Comparison of ENCODE assay signal across 9 mouse cellular contexts in the genomic region with DNA sequence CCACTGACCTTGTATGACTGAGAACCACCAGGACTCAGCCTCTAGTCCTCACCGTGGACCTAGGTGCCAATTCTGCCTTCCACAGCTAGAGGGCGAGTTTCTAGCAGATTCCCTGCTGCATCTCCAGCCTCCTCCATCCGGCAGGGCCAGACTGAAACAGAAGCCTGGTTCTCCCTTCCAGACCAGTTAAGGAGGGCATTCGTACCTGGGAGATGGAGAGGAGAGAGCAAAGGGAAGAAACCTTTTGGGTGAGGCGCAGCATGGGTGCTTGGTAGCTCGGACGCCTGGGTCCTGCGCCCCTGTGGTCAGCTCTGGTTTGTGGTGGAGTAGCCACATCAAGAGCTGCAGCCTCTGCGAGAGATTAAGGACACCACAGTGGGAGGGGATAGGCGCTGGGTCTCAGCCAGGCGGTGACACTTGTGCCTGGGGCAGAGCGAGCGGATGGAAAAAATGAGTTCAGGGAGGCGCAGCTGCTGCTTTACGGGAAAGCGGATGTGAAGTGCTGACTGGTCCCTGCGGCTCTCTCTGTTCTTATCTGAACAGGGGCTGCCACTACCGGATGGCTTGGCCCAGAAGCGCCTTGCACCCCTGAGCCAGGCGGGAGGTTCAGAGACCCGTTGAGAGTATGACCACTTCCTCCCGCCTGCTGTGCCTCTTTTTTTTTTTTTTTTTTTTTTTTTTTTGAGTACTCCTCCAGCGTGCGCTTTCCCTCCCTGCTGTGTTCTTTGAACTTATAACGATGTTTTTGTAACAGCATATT. TPM values are rescaled to one million over a fixed set of nuclear protein-coding genes. Genes with fewer than 3 reads are reported as not detected.
DNase-seq lines count a peak whose midpoint lies in the region; ATAC-seq lines count a peak whose summit lies in the region.
"Had no signal": no experiment of that assay in that cellular context is flagged by ENCODE, and none has a peak within 500 bp of the region (broad histone marks: within the 10 kb centered on the region; RNA-seq: fewer than 3 reads in every experiment).

No protein-coding gene starts in this region.

- H3K9me3 ChIP-seq in forebrain, embryonic 10.5 days, result no peaks in the 10 kb centered on the region
- no peaks in the 10 kb centered on the region for H3K9me3 ChIP-seq in heart, embryonic 15.5 days (replicated peaks)
- no peaks in the 10 kb centered on the region for H3K9me3 ChIP-seq in liver, embryonic 12.5 days (replicated peaks)

- peak overlapping the region; percentile 57 for H3K4me3 ChIP-seq in forebrain, embryonic 10.5 days
- peak overlapping the region; percentile 49 for H3K4me3 ChIP-seq in heart, embryonic 15.5 days
- peak overlapping the region; percentile 48 for H3K4me3 ChIP-seq in liver, embryonic 12.5 days

- H3K4me1 ChIP-seq in forebrain, embryonic 10.5 days, result peaks cover 10% of the 10 kb centered on the region
- H3K4me1 ChIP-seq in heart, embryonic 15.5 days (replicated peaks), result peaks cover 11% of the 10 kb centered on the region
- H3K4me1 ChIP-seq in liver, embryonic 12.5 days, result peaks cover 8% of the 10 kb centered on the region; the same call in 1 of the 2 replicates

- peak; percentile 90 for ATAC-seq in CD4-positive, CD25-positive, alpha-beta regulatory T cell, adult 4 months
- ATAC-seq in heart, embryonic 15.5 days (replicated peaks; ENCODE audit: insufficient number of reproducible peaks, insufficient read depth, low FRiP score, low read depth), result peak; percentile 91
- peak; percentile 72 for ATAC-seq in liver, embryonic 12.5 days

- H3K9ac ChIP-seq in heart, embryonic 15.5 days, result peak overlapping the region; percentile 44
- H3K9ac ChIP-seq in liver, embryonic 12.5 days, result no peak overlapping the region

- H3K27ac ChIP-seq in forebrain, embryonic 10.5 days, result peak overlapping the region; percentile 82
- H3K27ac ChIP-seq in heart, embryonic 15.5 days, result peak overlapping the region; percentile 91
- peak overlapping the region; percentile 25; the same call in 1 of the 2 replicates for H3K27ac ChIP-seq in liver, embryonic 12.5 days

- WGBS in forebrain, embryonic 10.5 days, result 2% methylated on average over 25 of the region's 25 CpGs
- WGBS in heart, embryonic 15.5 days, result 0% methylated on average over 25 of the region's 25 CpGs
- WGBS in liver, embryonic 12.5 days (ENCODE audit: insufficient replicate concordance), result 1% methylated on average over 25 of the region's 25 CpGs

- peaks cover 8% of the 10 kb centered on the region; the same call in 1 of the 2 replicates for H3K27me3 ChIP-seq in forebrain, embryonic 10.5 days (ENCODE audit: poor library complexity, severe bottlenecking)
- H3K27me3 ChIP-seq in heart, embryonic 15.5 days, result no peaks in the 10 kb centered on the region
- H3K27me3 ChIP-seq in liver, embryonic 12.5 days (replicated peaks), result no peaks in the 10 kb centered on the region
- no peaks in the 10 kb centered on the region for H3K27me3 ChIP-seq in splenic B cell, adult 2 months (ENCODE audit: control insufficient read depth, insufficient read depth, low read length, poor library complexity, severe bottlenecking)

- DNase-seq in c-Kit-positive CD71-negative TER-119-negative erythroid progenitor cells, embryonic 14.5 days (ENCODE audit: low read depth), result peak; percentile 74
- peak; percentile 82 for DNase-seq in forebrain, embryonic 10.5 days (ENCODE audit: extremely low spot score, low spot score)
- DNase-seq in kidney, postnatal 14 days, result peak; percentile 80
- DNase-seq in naive thymus-derived CD4-positive, alpha-beta T cell, adult 2 months (ENCODE audit: low read depth), result peak; percentile 94
- peak; percentile 77 for DNase-seq in splenic B cell, adult 2 months (ENCODE audit: low read depth, low spot score)

- no peaks in the 10 kb centered on the region for H3K36me3 ChIP-seq in forebrain, embryonic 10.5 days (replicated peaks)
- H3K36me3 ChIP-seq in heart, embryonic 15.5 days, result no peaks in the 10 kb centered on the region
- H3K36me3 ChIP-seq in liver, embryonic 12.5 days, result no peaks in the 10 kb centered on the region
- no peaks in the 10 kb centered on the region for H3K36me3 ChIP-seq in splenic B cell, adult 2 months (ENCODE audit: control insufficient read depth, insufficient read depth, low read length, poor library complexity, severe bottlenecking)

- H3K4me2 ChIP-seq in heart, embryonic 15.5 days, result peak overlapping the region; percentile 80
- H3K4me2 ChIP-seq in liver, embryonic 12.5 days, result peak overlapping the region; percentile 68

RNA-seq across cellular contexts. Expression of gene Neu4, which starts 14.9 kb away (rescaled TPM):
- not detected for polyA plus RNA-seq in CD4-positive, CD25-positive, alpha-beta regulatory T cell, adult 4 months (2017; shearing (Covaris generic))
- polyA plus RNA-seq in forebrain, embryonic 10.5 days (2016; fragmentation: Nextera tagmentation; extraction: Ambion mirVana), result not detected in 2 replicates
- polyA plus RNA-seq in heart, embryonic 15.5 days (2015; fragmentation: Nextera tagmentation; extraction: Ambion mirVana), result not detected in 2 replicates
- not detected in 2 replicates for polyA plus RNA-seq in liver, embryonic 12.5 days (2016; fragmentation: Nextera tagmentation; extraction: Ambion mirVana)
- polyA plus RNA-seq: gonadal fat pad, adult 2 months had no signal

RNA-seq across cellular contexts. Expression of gene Pdcd1, which starts 17.2 kb away (rescaled TPM):
- polyA plus RNA-seq in CD4-positive, CD25-positive, alpha-beta regulatory T cell, adult 4 months (2017; shearing (Covaris generic)), result 100 to 1,000 TPM; 188 to 330 TPM
- polyA plus RNA-seq in forebrain, embryonic 10.5 days (2016; fragmentation: Nextera tagmentation; extraction: Ambion mirVana), result 0.11 TPM in 1 of 2 replicates, not detected in the other
- polyA plus RNA-seq in heart, embryonic 15.5 days (2015; fragmentation: Nextera tagmentation; extraction: Ambion mirVana), result 0.37 and 1.7 TPM in 2 replicates
- polyA plus RNA-seq in liver, embryonic 12.5 days (2016; fragmentation: Nextera tagmentation; extraction: Ambion mirVana), result not detected in 2 replicates

RNA-seq across cellular contexts. Expression of gene Gal3st2c, which starts 44.9 kb away (rescaled TPM):
- polyA plus RNA-seq in CD4-positive, CD25-positive, alpha-beta regulatory T cell, adult 4 months (2017; shearing (Covaris generic)), result under 1 TPM in 1 of 2 experiments, not detected in 1; 0.08 TPM
- not detected in 2 replicates for polyA plus RNA-seq in forebrain, embryonic 10.5 days (2016; fragmentation: Nextera tagmentation; extraction: Ambion mirVana)
- polyA plus RNA-seq in heart, embryonic 15.5 days (2015; fragmentation: Nextera tagmentation; extraction: Ambion mirVana), result 0.01 and 0.04 TPM in 2 replicates
- not detected in 2 replicates for polyA plus RNA-seq in liver, embryonic 12.5 days (2016; fragmentation: Nextera tagmentation; extraction: Ambion mirVana)

Comparison
In these comparisons a context has a peak if more than half of its experiments do, and no peak if none do; other contexts are left out.
1. Peak in every context shown above with its lines: DNase-seq, ATAC-seq, H3K4me3 ChIP-seq and H3K27ac ChIP-seq.
2. H3K27ac ChIP-seq: peak in every context shown above with its lines; median percentile 91 in heart, embryonic 15.5 days; 82 in forebrain, embryonic 10.5 days; 25 in liver, embryonic 12.5 days.
3. RNA of gene Pdcd1, which starts 17.2 kb away (polyA plus RNA-seq): 188 to 330 TPM in CD4-positive, CD25-positive, alpha-beta regulatory T cell, adult 4 months; 0.37 to 1.7 TPM in heart, embryonic 15.5 days, 0.11 TPM in forebrain, embryonic 10.5 days and not detected in liver, embryonic 12.5 days; every median in the first group is over 10 times any median in the second.